Mouse (Mus musculus) right cerebral cortex, postnatal 10 days (tissue): ENCODE measurements around the gene Psg27.
"Not testable (repeated sequence)": the region's sequence is repeated elsewhere in the genome, so short reads cannot be mapped to it uniquely, and the experiment has no call there.

Experiments used
- DNase-seq, 2 experiments: peaks; one replicate each; pipeline ENCODE4 v3.0.0; 2021; ENCODE audit warnings: low spot score in 2 of 2

The Psg27 gene

DNA sequence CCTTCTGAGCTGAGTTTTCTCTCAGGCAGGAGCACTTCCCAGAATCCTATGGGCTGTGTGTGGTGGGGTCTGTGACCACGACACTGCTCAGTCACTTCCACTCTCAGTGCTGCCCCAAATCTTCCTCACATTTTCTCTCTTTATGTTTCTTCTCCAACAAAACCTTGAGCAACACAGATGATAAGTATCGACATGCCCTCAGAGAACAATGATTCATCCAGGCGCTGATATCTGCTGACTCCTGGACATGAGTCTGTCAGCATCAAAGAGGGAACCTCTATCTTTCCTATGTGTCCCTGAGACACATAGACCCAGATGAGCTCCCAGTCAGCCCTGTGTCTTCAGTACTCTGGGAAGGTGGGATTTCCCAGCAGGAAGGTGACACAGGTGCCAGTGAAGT, at the start of gene Psg27:
TSS of gene Psg27 (minus strand) at position 101 of the 400 bp plus-strand sequence.
- DNase-seq: no peak

DNA sequence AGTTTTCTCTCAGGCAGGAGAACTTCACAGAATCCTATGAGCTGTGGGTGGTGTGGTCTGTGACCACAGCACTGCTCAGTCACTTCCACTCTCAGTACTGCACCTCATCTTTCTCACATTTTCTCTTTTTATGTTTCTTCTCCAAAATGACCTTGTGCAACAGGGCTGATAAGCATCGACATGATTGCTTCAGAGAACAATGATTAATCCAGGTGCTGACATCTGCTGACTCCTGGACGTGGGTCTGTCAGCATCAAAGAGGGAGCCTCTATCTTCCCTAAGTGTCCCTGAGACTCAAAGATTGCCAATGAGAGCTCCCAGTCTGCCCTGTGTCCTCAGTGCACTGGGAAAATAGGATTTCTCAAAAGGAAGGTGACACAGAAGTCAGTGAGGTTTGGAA, 49.3 kb upstream of the Psg27 start, which contains the start of gene Psg23:
TSS of gene Psg23 (minus strand) at position 101 of the 400 bp plus-strand sequence.
- DNase-seq: not testable (repeated sequence)

- no peak for DNase-seq
Measured at GRCm38 (mm10) chr7:18559850-18560249, 7.3 kb downstream of the Psg27 start.

DNA sequence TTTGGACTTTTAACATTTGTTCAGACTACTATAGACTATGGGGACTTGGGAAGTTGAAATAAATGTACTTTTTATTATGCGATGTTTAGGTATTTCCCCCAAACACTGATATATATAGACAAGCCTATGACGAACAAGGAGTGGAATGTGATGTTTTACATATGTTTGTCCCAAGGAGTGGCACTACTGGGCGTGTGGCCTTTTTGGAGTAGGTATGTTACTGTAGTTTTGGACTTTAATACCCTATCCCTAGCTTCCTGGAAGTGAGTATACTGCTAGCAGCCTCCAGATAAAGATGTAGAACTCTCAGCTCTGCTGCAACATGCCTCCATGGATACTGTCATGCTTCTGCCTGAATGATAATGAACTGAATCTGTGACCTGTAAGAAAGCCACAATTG, 11.4 kb downstream of the Psg27 start:
- not testable (repeated sequence) for DNase-seq

DNA sequence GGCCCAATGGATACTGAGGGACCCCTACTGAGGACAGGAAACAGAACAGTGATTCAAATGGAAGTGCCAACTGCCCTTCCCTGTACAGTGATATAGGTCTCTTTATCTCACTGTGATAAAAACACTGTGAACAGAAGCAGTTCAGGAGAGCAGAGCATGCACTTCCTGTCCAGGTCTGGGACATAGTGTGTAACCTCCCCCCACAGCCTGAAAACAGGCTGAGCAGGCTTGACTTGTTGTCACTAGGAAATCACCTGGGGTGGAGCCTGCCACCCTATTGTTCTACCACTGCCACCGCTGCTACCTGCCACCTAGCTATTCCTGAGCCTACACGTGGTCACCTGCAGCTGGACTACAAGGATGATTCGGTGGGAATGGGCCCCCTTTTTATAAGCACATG, 33.7 kb downstream of the Psg27 start:
- DNase-seq: no peak

DNA sequence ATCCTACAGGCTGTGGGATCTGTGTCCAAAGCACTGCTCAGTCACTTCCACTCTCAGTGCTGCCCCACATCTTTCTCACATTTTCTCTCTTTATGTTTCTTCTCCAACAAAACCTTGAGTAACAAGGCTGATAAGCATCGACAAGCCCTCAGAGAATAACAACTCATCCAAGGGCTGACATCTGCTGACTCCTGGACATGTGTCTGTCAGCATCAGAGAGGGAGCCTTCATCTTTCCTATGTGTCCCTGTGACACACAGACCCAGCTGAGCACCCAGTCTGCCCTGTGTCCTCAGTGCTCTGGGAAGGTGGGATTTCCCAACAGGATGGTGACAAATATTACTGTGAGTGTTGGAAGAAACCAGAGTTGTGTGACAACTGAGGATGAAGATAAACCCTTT, 34.9 kb downstream of the Psg27 start, which contains the start of gene Psg25:
TSS of gene Psg25 (minus strand) at position 101 of the 400 bp plus-strand sequence.
- DNase-seq: no peak

DNA sequence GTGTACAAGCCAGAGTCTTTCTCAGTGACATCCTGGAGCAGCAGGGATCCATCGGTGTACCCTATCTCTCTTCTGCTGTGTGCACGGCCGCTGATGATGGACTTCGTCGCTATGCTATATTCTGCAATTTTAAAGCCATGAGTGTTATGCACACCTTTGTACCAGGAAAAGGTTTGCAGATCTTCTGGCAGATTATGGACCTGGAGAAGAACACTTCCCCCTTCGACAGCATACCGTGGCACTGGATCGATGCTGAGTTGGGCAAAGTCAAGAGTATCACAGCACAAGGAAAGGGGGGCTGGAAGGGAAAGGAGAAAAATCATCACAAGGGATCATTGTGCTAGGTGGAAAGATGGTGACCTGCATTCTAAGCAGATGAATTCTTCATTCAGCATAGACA, 42.4 kb downstream of the Psg27 start:
- no peak for DNase-seq

DNA sequence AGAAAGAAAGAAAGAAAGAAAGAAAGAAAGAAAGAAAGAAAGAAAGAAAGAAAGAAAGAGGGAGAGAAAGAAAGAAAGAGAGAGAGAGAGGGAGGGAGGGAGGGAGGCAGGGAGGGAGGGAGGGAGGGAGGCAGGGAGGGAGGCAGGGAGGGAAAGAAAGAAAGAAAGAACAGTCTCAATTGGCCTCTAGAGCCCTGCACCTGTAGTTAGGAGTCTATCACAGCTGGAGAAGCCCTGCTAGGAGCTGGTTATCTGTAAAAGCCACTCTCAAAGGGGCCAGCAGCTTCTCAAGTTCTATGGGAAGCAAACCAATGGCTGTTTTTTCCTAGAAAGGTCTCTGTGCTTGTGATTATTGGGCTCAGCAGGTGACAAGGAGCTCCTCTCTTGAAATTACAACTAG, 54.3 kb downstream of the Psg27 start:
- not testable (repeated sequence) for DNase-seq

GRCm38 (mm10) chr7:18512417-18512816, 54.7 kb downstream of the Psg27 start:
- DNase-seq: not testable (repeated sequence)

DNA sequence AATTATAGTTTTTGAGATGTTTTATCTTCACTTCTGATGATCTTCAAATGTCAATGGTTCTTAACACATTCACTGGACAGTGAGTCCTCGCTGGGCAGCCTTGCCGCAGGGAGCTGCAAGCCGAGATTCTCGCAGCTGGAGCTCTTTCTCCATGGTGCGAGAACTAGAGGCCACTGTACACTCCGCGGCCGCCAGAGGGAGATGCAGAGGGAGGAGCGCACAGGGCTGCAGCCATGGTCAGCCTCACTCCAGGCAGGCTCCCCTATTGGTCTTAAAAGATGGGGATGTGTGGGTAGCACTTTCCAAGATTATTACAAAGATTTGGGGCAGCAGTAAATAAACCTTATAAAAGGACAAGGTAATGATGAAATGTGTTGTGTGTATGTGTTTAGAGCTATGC, 55.6 kb downstream of the Psg27 start:
- no peak for DNase-seq
